Mouse (Mus musculus) erythroblast, adult 5-6 weeks (primary cell): ENCODE results near the gene Cipc. TPM values are rescaled to one million over a fixed set of nuclear protein-coding genes. Genes with fewer than 3 reads are reported as not detected.

Experiments used
- ATAC-seq: replicated peaks from 2 replicates; pipeline ENCODE4 v1.8.0; 2016; ENCODE audit warnings: moderate number of reproducible peaks, mild to moderate bottlenecking, moderate TSS enrichment, inconsistent platforms; ENCODE audit not compliant: poor library complexity, low FRiP score, severe bottlenecking
- total RNA-seq, 2 experiments: library from RNA; stranded (forward) in 1 of 2; stranded (reverse) in 1 of 2; fragments of 150-400 nt in 1 of 2; fragments of 200-764, 138-1000 nt in 1 of 2; gene quantifications; 2 replicates each; pipeline versions ENCODE4 v1.2.3 to v1.2.4; 2015 to 2017; ENCODE audit warnings: low replicate concordance in 2 of 2

Cipc gene
- total RNA-seq, 2 experiments from 2014 or later = 7.1 to 8.2 TPM

- no peak for ATAC-seq
These were observed 9.1 kb downstream of the Cipc start for GRCm38 (mm10) chr12:86955894-86956293.

GRCm38 (mm10) chr12:86958558-86958957 is 11.7 kb downstream of the Cipc start:
- ATAC-seq = no peak

GRCm38 (mm10) chr12:86959661-86960060 is 12.8 kb downstream of the Cipc start:
- no peak for ATAC-seq

- no peak for ATAC-seq
These were observed 13.3 kb downstream of the Cipc start for GRCm38 (mm10) chr12:86960138-86960537.

GRCm38 (mm10) chr12:86960791-86961335 is 14.0 kb downstream of the Cipc start:
- ATAC-seq = no peak

GRCm38 (mm10) chr12:86961589-86962344 is 14.9 kb downstream of the Cipc start:
- ATAC-seq = no peak

GRCm38 (mm10) chr12:86964278-86965057 is 17.6 kb downstream of the Cipc start:
- no peak for ATAC-seq

- ATAC-seq = no peak
These were observed 18.5 kb downstream of the Cipc start for GRCm38 (mm10) chr12:86965237-86965799.

GRCm38 (mm10) chr12:86968468-86969219 is 21.8 kb downstream of the Cipc start:
- 0 out of 2 replicates have a peak, but pooled peaks have one; percentile 26 for ATAC-seq

GRCm38 (mm10) chr12:86969220-86969601 is 22.4 kb downstream of the Cipc start:
- ATAC-seq = no peak

GRCm38 (mm10) chr12:86971089-86971488 is 24.2 kb downstream of the Cipc start:
- ATAC-seq = no peak

GRCm38 (mm10) chr12:86973216-86973615 is 26.4 kb downstream of the Cipc start:
- no peak for ATAC-seq

GRCm38 (mm10) chr12:86973706-86974105 is 26.9 kb downstream of the Cipc start:
- no peak for ATAC-seq

- peak; percentile 75 for ATAC-seq
These were observed 27.8 kb downstream of the Cipc start for GRCm38 (mm10) chr12:86974387-86975288.

GRCm38 (mm10) chr12:86975761-86976160 is 28.9 kb downstream of the Cipc start:
- no peak for ATAC-seq

GRCm38 (mm10) chr12:86976511-86977168 is 29.8 kb downstream of the Cipc start:
- ATAC-seq = no peak

- ATAC-seq = no peak
These were observed 31.0 kb downstream of the Cipc start for GRCm38 (mm10) chr12:86977833-86978232.

GRCm38 (mm10) chr12:86981180-86981579 is 34.3 kb downstream of the Cipc start:
- peak; percentile 38; the same call in 1 of the 2 replicates for ATAC-seq
